Mouse (Mus musculus) T-helper 2 cell (primary cell): ENCODE results near the gene Vmn1r188.
"Not testable (repeated sequence)": the region's sequence is repeated elsewhere in the genome, so short reads cannot be mapped to it uniquely, and the experiment has no call there.

Experiments used
- in situ Hi-C: fragments of 300-600 bp; cut with MboI, MseI; formaldehyde crosslinking; loops from one replicate; pipeline ENCODE4 v1.15.1; 2025; ENCODE audit warnings: high pct_unique_total_duplicates

Gene Vmn1r188

DNA sequence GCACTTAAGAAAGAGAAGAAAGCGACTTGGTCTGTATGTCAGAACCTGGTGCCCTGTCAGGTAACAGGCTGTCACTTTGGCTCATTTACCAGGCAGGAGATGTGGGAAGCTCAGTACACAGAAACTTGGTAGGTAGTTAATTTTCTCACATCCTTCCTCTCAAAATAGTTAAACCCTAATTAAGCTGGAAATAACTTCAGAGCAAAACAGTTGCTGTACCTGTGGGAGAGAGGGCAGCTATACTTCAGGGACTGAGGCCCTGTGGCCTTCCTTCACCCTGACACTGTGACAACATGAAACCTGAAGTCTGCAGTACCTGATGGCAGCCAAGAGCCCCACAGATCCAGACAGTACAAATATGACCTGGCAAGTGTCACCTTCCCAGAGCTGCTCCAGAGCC, at the start of gene Vmn1r188:
Gene Vmn1r188 (plus strand): TSS at position 301 of the 400 bp plus-strand sequence.
- in situ Hi-C loops: not testable (repeated sequence)

DNA sequence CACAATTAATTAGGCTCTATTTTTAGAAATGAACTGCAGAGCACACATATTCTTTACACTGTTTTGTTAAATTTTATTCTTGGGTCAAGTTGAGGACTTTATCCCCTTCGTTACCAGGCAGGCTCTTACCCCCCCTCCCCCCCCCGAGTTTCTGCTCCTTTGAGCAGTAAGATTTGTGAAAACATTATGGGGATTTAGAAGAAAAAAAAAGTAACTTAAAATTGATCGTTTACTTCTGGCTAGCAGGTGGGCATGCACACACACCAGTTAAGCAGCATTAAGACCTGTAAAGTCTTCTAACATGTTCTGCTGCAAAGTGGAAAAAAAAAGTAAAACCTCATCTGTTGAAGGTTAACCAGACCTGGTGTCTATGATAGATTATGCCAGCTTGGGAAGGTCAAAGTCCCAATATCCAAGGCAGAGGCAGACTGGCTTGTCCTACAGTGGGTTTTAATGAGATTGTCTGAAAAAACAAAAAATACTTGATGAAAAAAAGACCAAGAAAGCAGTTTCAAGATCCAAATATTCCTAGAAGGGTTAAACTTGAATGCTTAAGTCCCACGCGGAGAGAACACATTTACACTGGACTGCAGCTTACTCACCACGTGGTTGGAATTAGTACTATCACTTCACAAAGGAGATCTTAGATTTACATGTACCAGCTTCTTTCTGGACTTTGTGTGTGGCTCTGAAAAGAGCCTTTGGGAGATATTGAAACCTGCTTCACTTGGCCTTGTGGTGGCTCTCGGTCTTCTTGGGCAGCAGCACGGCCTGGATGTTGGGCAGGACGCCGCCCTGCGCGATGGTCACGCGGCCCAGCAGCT, 49.6 kb upstream of the Vmn1r188 start:
- in situ Hi-C loops: loop anchor here (5.0 kb wide), 2 partner anchors 107 to 317 kb away; partner anchors contain the start of genes Hist1h2ai, Hist1h2bl and Hist1h3h

DNA sequence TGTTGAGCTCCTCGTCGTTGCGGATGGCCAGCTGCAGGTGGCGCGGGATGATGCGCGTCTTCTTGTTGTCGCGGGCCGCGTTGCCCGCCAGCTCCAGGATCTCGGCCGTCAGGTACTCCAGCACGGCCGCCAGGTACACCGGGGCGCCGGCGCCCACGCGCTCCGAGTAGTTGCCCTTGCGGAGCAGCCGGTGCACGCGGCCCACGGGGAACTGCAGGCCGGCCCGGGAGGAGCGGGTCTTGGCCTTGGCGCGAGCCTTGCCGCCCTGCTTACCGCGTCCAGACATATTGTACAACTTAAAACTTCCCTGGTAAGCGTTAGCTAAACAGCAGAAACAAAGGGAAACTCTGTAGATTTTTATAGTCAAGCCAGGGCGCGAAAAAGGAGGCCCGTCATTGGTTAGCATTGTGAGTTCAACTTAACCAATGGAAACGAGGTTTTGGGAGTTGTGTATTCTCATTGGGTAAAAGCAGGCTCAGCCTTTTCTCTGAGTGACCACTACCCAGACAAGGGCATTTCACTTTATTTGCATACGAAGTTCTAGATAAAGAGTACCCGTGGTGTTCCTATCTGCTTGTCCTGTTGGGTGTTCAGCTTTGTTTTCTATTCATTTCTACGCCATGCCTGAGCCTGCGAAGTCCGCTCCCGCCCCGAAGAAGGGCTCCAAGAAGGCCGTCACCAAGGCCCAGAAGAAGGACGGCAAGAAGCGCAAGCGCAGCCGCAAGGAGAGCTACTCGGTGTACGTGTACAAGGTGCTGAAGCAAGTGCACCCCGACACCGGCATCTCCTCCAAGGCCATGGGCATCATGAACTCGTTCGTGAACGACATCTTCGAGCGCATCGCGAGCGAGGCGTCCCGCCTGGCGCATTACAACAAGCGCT, 48.7 kb upstream of the Vmn1r188 start, which contains the start of the genes Hist1h2ah and Hist1h2bk:
Gene Hist1h2ah (minus strand): TSS at position 302 of the 882 bp plus-strand sequence.
Gene Hist1h2bk (plus strand): TSS at position 604 of the 882 bp plus-strand sequence.
- in situ Hi-C loops: loop anchor here (5.0 kb wide), 1 partner anchor 318 kb away; the partner anchor contains the start of genes Hist1h2ai, Hist1h2bl and Hist1h3h

DNA sequence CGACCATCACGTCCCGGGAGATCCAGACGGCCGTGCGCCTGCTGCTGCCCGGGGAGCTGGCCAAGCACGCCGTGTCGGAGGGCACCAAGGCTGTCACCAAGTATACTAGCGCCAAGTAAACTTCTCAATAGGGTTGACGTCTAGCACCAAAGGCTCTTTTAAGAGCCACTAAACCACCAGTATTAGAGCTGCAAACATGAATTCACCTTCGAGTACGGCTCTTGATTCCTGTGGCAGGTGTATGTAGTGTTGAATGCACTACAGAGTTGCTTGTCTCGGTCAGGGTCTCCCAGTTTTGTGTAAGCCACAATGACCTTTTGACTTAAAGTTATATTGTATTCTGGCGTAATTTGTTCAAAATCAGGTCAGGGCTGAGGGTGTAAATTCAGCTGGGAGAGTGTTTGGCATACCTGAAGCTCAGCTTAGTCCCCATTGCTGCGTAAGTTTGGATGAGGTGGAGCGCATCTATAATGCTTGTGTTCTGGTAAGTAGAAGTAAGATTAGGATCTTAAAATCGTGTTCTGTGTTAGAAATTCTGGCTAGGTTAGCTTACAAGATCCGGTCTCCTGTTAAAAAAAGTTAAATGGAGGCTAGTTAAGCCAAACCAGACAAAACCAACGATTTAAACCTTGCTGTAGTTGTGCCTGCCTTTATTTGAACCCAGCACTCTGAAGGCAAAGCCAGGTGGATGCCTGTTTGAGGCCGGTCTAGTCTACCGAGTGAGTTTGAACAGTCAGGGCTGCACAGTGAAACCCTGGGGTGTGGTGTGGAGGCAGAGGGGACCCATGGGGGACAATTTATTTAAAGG, 47.9 kb upstream of the Vmn1r188 start:
- in situ Hi-C loops: loop anchor here (5.0 kb wide), 1 partner anchor 319 kb away; the partner anchor contains the start of genes Hist1h2ai, Hist1h2bl and Hist1h3h

DNA sequence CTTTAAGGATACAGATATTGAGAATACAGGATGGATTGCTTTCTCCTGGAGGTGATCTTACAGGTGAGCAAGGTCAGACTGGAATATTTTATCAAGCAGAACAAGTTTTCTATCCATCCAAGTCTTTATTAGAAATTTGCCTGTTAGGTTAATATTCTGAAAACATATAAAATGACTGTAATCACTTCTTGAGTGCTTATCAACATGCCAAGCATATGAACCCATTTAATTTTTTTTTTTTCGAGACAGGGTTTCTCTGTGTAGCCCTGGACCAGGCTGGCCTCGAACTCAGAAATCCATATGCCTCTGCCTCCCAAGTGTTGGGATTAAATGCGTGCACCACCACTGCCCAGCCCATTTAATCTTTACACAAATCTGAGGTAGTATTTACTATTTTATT, 47.3 kb upstream of the Vmn1r188 start:
- in situ Hi-C loops: loop anchor here (5.0 kb wide), 1 partner anchor 320 kb away; the partner anchor contains the start of genes Hist1h2ai, Hist1h2bl and Hist1h3h

DNA sequence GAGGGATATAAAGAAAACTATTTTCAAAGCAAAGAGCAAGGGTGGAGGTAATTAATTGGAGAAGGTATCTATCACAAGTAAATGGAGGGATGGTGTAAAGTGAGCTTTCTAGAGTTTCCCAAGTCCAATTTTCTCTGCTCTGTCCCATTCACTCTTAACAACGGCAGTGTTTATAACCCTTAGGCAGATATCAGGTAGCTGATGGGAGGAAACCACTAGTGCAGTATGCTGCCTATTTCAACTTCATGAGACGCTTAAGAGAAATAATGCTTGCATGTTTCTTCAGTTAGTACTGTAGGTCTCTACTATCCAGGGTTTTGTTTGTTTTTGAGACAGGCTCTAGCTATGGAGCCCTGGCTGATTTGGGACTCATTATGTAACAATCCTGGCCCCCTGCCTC, 46.8 kb upstream of the Vmn1r188 start:
- in situ Hi-C loops: loop anchor here (5.0 kb wide), 1 partner anchor 320 kb away; the partner anchor contains the start of genes Hist1h2ai, Hist1h2bl and Hist1h3h

DNA sequence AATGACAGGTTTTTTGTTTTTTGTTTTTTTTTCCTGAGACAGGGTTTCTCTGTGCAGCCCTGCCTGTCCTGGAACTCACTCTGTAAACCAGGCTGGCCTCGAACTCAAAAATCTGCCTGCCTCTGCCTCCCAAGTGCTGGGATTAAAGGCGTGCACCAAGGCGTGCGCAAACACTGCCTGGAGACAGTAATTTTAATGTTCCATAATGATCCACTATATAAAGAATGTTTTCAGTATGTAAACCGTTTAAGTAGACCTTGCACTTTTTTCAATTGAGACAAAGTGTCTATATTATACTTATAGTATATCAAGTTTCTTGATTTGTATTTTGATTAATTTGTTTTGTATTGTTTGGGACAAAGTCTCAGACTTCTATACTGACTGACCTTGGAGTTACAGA, 44.9 kb upstream of the Vmn1r188 start:
- in situ Hi-C loops: loop anchor here (5.0 kb wide), 1 partner anchor 322 kb away; the partner anchor contains the start of genes Hist1h2ai, Hist1h2bl and Hist1h3h

DNA sequence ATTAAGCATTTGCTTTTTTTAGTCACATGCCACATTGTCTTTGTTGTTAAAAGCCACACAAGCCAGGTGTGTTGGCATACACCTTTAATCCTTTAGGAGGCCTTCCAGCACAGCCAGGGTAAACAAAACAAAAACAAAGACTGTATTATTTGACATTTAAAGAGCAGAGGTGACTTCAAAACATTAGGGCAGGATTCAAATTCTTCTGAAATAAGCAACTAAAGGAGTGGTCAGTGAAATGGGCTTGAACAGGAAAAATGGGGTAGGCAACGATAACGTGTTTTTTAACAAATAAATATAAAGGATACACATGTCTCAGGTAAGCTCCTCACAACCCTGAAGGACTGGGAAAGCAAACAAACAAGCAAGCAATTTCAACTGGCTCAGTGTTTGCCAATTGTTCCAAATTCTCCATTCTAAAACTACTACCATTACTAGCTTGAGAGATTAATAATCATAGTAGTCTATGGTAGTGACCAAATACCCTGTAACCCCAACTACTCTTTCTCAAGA, 44.2 kb upstream of the Vmn1r188 start:
- in situ Hi-C loops: loop anchor here (5.0 to 10.0 kb wide), 3 partner anchors 323 to 1725 kb away; partner anchors contain the start of genes Hist1h1a, Hist1h2af, Hist1h2ai and Hist1h2bl

DNA sequence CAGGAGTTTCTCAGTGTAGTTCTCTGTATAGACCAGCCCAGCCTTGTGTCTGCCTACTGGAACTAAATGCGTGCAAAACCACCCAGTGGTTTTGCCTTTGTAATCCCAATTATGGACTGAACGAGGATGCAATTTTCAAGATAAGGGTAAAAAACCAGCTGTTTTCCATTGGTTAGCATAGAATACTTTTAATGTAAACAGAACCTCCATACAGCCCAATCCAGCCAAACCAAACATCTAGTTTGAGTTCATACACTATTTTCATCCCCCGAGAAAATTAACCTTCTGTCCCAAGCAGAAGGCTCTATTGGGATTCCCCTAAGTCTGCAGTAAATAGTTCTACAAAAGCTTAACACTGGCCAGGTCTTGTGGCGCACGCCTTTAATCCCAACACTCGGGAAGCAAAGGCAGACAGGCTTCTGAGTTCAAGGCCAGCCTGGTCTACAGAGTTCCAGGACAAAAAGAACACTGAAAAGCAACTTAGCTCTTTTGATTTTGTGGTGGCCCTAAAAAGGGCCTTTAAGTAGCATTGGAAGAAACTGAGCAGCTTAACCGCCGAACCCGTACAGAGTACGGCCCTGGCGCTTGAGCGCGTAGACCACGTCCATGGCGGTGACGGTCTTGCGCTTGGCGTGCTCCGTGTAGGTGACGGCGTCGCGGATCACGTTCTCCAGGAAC, 43.6 kb upstream of the Vmn1r188 start:
- in situ Hi-C loops: loop anchor here (10.0 kb wide), 2 partner anchors 1494 to 1724 kb away; partner anchors contain the start of genes Hist1h1a, Hist1h2af, Hist1h3a and Hist1h3g

DNA sequence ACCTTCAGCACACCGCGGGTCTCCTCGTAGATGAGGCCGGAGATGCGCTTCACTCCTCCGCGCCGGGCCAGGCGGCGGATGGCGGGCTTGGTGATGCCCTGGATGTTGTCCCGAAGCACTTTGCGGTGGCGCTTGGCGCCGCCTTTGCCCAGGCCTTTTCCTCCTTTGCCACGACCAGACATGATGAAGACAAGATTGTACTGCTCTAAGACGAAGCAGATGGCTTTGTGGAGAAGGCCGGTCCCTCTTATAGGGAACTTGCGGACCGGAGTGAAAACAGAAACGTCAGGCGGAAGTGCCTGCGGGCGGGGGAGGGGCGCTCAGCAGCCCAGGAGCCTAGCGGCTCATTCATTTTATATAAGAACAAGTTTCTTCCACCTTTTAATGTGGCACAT, 43.1 kb upstream of the Vmn1r188 start, which contains the start of gene Hist1h4i:
Gene Hist1h4i (minus strand): TSS at position 221 of the 395 bp plus-strand sequence.
- in situ Hi-C loops: loop anchor here (10.0 kb wide), 2 partner anchors 1494 to 1724 kb away; partner anchors contain the start of genes Hist1h1a, Hist1h2af, Hist1h3a and Hist1h3g

DNA sequence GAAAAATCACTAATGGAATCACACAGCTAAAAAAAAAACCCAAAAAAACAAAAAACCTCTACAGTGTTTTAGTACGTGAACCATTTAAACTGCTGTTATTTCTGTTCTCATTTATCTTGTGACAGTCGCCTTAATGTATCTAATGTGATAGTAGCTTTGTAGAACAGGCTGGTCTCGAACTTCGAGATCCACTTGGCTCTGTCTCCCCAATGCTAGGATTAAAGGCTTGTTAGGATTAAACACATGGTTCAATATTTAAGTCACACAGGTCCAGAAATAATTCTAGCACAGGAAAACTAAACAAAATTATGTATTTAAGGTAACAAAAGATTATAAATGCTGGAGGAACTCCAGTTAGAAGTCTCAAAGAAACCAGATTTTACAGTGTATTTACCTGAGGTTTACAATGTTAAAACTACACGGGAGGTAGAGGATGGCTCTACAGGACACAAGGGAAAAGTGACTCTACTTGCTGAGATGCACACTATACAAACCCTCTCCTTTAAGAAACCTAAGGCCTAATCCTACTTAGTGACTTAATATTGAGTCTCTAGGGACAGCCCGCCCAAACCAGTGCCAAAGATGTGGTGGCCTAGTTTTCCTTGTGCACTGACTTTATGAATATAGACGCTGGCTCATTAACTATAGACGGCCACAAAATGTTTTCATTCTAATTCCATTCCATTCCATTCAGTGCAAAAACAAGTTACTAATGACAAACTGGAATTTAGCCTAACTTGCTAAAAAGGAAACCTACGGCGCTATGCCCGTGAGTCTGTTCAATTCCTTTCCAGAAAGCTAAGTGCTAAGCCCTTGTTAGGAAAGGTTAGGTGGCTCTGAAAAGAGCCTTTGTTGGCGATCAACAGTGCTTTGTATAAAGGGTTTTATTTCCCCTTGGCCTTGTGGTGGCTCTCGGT, 42.3 kb upstream of the Vmn1r188 start:
- in situ Hi-C loops: loop anchor here (10.0 kb wide), 2 partner anchors 1493 to 1723 kb away; partner anchors contain the start of genes Hist1h1a, Hist1h2af, Hist1h3a and Hist1h3g

DNA sequence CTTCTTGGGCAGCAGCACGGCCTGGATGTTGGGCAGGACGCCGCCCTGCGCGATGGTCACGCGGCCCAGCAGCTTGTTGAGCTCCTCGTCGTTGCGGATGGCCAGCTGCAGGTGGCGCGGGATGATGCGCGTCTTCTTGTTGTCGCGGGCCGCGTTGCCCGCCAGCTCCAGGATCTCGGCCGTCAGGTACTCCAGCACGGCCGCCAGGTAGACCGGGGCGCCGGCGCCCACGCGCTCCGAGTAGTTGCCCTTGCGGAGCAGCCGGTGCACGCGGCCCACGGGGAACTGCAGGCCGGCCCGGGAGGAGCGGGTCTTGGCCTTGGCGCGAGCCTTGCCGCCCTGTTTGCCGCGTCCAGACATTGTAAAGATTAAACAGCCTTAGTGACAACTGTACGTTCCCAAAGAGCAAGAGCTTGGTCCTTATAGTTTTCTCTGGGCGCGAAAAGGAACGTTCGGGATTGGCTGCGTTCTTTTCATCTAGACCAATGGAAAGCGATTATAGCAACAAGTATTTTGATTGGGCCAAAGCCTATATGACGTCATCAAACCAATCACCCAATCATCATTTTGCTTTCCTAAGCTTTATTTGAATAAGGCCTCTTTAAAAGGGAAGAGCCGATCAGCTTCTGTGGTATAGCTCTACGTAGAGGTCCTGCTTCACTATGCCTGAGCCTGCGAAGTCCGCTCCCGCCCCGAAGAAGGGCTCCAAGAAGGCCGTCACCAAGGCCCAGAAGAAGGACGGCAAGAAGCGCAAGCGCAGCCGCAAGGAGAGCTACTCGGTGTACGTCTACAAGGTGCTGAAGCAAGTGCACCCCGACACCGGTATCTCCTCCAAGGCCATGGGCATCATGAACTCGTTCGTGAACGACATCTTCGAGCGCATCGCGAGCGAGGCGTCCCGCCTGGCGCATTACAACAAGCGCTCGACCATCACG, 41.4 kb upstream of the Vmn1r188 start, which contains the start of the genes Hist1h2ag and Hist1h2bj:
Gene Hist1h2ag (minus strand): TSS at position 377 of the 935 bp plus-strand sequence.
Gene Hist1h2bj (plus strand): TSS at position 647 of the 935 bp plus-strand sequence.
- in situ Hi-C loops: loop anchor here (10.0 kb wide), 2 partner anchors 1492 to 1722 kb away; partner anchors contain the start of genes Hist1h1a, Hist1h2af, Hist1h3a and Hist1h3g

DNA sequence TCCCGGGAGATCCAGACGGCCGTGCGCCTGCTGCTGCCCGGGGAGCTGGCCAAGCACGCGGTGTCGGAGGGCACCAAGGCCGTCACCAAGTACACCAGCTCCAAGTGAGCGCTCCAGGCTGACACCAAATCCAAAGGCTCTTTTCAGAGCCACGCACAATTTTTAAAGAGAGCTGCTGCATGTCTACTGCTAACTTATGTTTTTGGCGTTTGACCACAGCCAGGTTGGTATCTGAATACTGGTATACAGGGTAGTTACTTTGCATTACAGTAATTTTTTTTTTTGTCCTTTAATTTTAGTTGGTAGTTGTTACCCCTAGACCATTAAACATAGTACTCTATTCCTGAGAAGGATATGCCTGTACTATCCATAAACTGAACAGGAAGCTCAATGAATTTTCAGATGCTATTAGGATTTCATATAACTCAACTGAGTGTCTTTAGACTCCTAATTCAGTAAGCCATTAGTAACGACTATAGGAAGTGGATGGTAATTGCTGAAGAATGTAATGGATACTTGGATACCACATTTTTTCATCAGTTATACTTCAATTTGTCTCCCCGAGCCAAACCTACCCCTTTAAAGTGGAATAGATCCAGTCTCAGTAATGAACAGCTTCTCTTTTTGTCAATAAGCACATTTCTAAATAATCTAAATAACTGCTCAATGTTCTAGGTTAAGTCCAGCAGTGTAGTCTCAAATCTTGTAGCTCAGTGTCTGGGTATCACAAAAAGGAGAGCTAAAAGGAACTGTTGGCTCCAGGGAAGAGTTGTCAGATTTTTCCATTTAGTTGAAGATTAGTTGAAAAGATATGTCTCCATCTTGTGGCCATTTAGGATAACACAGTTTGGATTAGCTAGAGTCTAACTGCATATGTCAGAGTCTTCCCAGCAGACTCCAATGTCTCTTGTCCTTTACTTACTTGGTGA, 40.5 kb upstream of the Vmn1r188 start:
- in situ Hi-C loops: loop anchor here (10.0 kb wide), 2 partner anchors 1491 to 1721 kb away; partner anchors contain the start of genes Hist1h1a, Hist1h2af, Hist1h3a and Hist1h3g

DNA sequence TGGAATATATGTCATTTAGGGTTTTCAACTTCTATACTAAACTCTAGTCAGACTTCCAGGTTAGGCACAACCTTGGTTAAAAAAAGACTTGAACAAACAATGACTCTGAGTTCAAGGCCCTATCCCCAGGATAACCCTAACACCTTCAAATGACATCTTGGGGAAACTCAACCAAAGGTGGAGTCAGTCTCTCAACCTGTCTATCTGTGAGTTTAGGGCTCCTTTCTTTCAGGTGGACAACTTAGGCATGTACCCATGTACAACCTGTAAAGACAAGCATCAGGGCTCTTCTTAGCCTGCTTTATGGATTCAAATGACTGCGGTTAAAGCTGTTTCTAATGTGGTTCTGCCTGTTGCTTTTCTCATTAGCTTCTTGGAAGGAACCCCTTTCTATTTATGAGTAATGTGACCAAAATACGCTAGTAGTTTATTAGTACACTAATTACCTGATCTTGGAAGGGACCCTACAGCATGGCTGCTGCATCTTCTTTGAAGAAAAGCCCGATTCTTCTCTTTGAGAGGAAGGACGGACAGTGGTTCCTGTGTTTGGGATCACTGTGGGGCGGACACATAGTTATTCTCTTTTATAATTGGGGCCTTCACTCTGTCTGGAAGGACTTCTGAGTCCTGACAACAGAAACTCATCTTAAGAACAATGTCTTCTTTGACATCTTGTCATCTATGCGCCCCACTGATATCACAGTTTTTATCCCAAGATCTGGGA, 39.6 kb upstream of the Vmn1r188 start:
- in situ Hi-C loops: loop anchor here (10.0 kb wide), 2 partner anchors 1490 to 1720 kb away; partner anchors contain the start of genes Hist1h1a, Hist1h2af, Hist1h3a and Hist1h3g
